Mouse (Mus musculus) heart, embryonic 15.5 days (tissue): Measurements from ENCODE around the gene Hspb11. TPM values are rescaled to one million over a fixed set of nuclear protein-coding genes. Genes with fewer than 3 reads are reported as not detected.

Source experiments
- ATAC-seq: fragments of 200-750 bp; cut with Nextera tagmentation; replicated peaks from 2 replicates; pipeline ENCODE4 v1.8.0; 2017; ENCODE audit warnings: low read depth, moderate TSS enrichment; ENCODE audit not compliant: insufficient number of reproducible peaks, insufficient read depth, low FRiP score
- H3K27ac ChIP-seq: fragments of 300-500 bp; sonication (generic); 2 replicates; pipeline ENCODE4 v1.5.1; 2015; ENCODE audit warnings: mild to moderate bottlenecking, inconsistent platforms
- H3K27me3 ChIP-seq: fragments of 300-500 bp; sonication (generic); 2 replicates; pipeline ENCODE4 v1.6.1; 2015; ENCODE audit warnings: inconsistent platforms
- H3K36me3 ChIP-seq: fragments of 300-500 bp; sonication (generic); 2 replicates; pipeline ENCODE4 v1.6.1; 2015; ENCODE audit warnings: mild to moderate bottlenecking, inconsistent platforms
- H3K4me1 ChIP-seq: fragments of 300-500 bp; sonication (generic); replicated peaks from 2 replicates; pipeline ENCODE4 v1.6.1; 2015; ENCODE audit warnings: inconsistent platforms
- H3K4me2 ChIP-seq: fragments of 300-500 bp; sonication (generic); 2 replicates; pipeline ENCODE4 v1.6.1; 2015; ENCODE audit warnings: inconsistent platforms, mild to moderate bottlenecking, moderate library complexity
- H3K4me3 ChIP-seq: fragments of 300-500 bp; sonication (generic); 2 replicates; pipeline ENCODE4 v1.5.1; 2015; ENCODE audit warnings: mild to moderate bottlenecking, inconsistent platforms
- H3K9ac ChIP-seq: fragments of 300-500 bp; sonication (generic); 2 replicates; pipeline ENCODE4 v1.6.1; 2015; ENCODE audit warnings: mild to moderate bottlenecking, inconsistent platforms
- H3K9me3 ChIP-seq: fragments of 300-500 bp; sonication (generic); replicated peaks from 2 replicates; pipeline ENCODE4 v1.6.1; 2016; ENCODE audit warnings: inconsistent platforms
- WGBS: fragments of 180-500 bp; shearing (Covaris S2); methylation state at CpG from one replicate; pipeline ENCODE4 v1.1.7; 2015; ENCODE audit warnings: mixed read lengths; 5-methylcytosine and 5-hydroxymethylcytosine counted together
- polyA plus RNA-seq: library from polyadenylated mRNA; unstranded; fragments of >200 nt; fragmentation: Nextera tagmentation; extraction: Ambion mirVana; gene quantifications from 2 replicates; pipeline ENCODE4 v1.2.1, GENCODE M21; 2015

The Hspb11 gene
- polyA plus RNA-seq: 26.9 and 40.2 TPM in 2 replicates

- no peaks in the 10 kb centered on the region for H3K27me3 ChIP-seq
- H3K9ac ChIP-seq: peak within 1 kb of the TSS; percentile 85
- under 1% methylated on average over 82 of the region's 101 CpGs for WGBS
- ATAC-seq: peak; percentile 97
- H3K4me3 ChIP-seq: peak within 1 kb of the TSS; percentile 95
- H3K36me3 ChIP-seq: no peaks in the 10 kb centered on the region
- peaks cover 35% of the 10 kb centered on the region for H3K4me1 ChIP-seq
- H3K9me3 ChIP-seq: no peaks in the 10 kb centered on the region
- peak within 1 kb of the TSS; percentile 86 for H3K27ac ChIP-seq
- H3K4me2 ChIP-seq: peak within 1 kb of the TSS; percentile 86
Measured at GRCm38 (mm10) chr4:107253125-107254091, at the start of gene Hspb11, which contains the start of gene Lrrc42. Gene Hspb11, plus strand, starts transcription at chr4:107253593. Gene Lrrc42, minus strand, starts transcription at chr4:107253532.

- no peak for ATAC-seq
- H3K9me3 ChIP-seq: no peaks in the 10 kb centered on the region
- H3K4me2 ChIP-seq: no peak overlapping the region
- no peak overlapping the region for H3K4me3 ChIP-seq
- no peak overlapping the region for H3K9ac ChIP-seq
- peaks cover 25% of the 10 kb centered on the region for H3K36me3 ChIP-seq
- peaks cover 27% of the 10 kb centered on the region for H3K27me3 ChIP-seq
- no peak overlapping the region for H3K27ac ChIP-seq
- WGBS: 91% methylated on average over 2 of the region's 2 CpGs
- peaks cover 4% of the 10 kb centered on the region for H3K4me1 ChIP-seq
Measured at GRCm38 (mm10) chr4:107207016-107207415, 46.4 kb upstream of the Hspb11 start.

GRCm38 (mm10) chr4:107208880-107209279, 44.5 kb upstream of the Hspb11 start, which contains the start of gene Ldlrad1:
Gene Ldlrad1, plus strand, starts transcription at chr4:107209180.
- no peak within 1 kb of the TSS for H3K4me3 ChIP-seq
- no peak within 1 kb of the TSS for H3K27ac ChIP-seq
- peaks cover 43% of the 10 kb centered on the region for H3K27me3 ChIP-seq
- H3K4me1 ChIP-seq: peaks cover 4% of the 10 kb centered on the region
- no peaks in the 10 kb centered on the region for H3K9me3 ChIP-seq
- no peak within 1 kb of the TSS for H3K9ac ChIP-seq
- 88% methylated on average over 3 of the region's 3 CpGs for WGBS
- no peak within 1 kb of the TSS for H3K4me2 ChIP-seq
- no peak for ATAC-seq
- H3K36me3 ChIP-seq: peaks cover 11% of the 10 kb centered on the region; the same call in 1 of the 2 replicates

GRCm38 (mm10) chr4:107210483-107211097, 42.8 kb upstream of the Hspb11 start:
- Histone ChIP-seq H3K36me3 (peaks cover 9% of the 10 kb centered on the region; the same call in 1 of the 2 replicates), H3K4me3 (no peak overlapping the region), H3K27ac (no peak overlapping the region), H3K27me3 (peaks cover 59% of the 10 kb centered on the region), H3K4me1 (peaks cover 4% of the 10 kb centered on the region), H3K4me2 (no peak overlapping the region), H3K9me3 (no peaks in the 10 kb centered on the region), H3K9ac (no peak overlapping the region)
- WGBS: 69% methylated on average over 5 of the region's 5 CpGs
- ATAC-seq: no peak

- no peak for ATAC-seq
- no peak overlapping the region for H3K4me2 ChIP-seq
- no peak overlapping the region for H3K9ac ChIP-seq
- no peak overlapping the region for H3K27ac ChIP-seq
- peaks cover 68% of the 10 kb centered on the region for H3K27me3 ChIP-seq
- H3K4me1 ChIP-seq: peaks cover 4% of the 10 kb centered on the region
- H3K4me3 ChIP-seq: no peak overlapping the region
- no peaks in the 10 kb centered on the region for H3K9me3 ChIP-seq
- peaks cover 9% of the 10 kb centered on the region; the same call in 1 of the 2 replicates for H3K36me3 ChIP-seq
- WGBS: 44% methylated on average over 4 of the region's 4 CpGs
Measured at GRCm38 (mm10) chr4:107211465-107211864, 41.9 kb upstream of the Hspb11 start.

- no peak for ATAC-seq
- no peak overlapping the region for H3K4me2 ChIP-seq
- peaks cover 4% of the 10 kb centered on the region for H3K4me1 ChIP-seq
- 75% methylated on average over 5 of the region's 5 CpGs for WGBS
- H3K9ac ChIP-seq: no peak overlapping the region
- H3K27ac ChIP-seq: no peak overlapping the region
- peaks cover 70% of the 10 kb centered on the region for H3K27me3 ChIP-seq
- no peaks in the 10 kb centered on the region for H3K9me3 ChIP-seq
- peaks cover 5% of the 10 kb centered on the region; the same call in 1 of the 2 replicates for H3K36me3 ChIP-seq
- no peak overlapping the region for H3K4me3 ChIP-seq
Measured at GRCm38 (mm10) chr4:107211936-107212335, 41.5 kb upstream of the Hspb11 start.

GRCm38 (mm10) chr4:107213279-107214011, 39.9 kb upstream of the Hspb11 start:
- Histone ChIP-seq H3K36me3 (no peaks in the 10 kb centered on the region), H3K4me2 (no peak overlapping the region), H3K4me3 (no peak overlapping the region), H3K27ac (no peak overlapping the region), H3K4me1 (peaks cover 4% of the 10 kb centered on the region), H3K9ac (no peak overlapping the region), H3K9me3 (no peaks in the 10 kb centered on the region), H3K27me3 (peaks cover 71% of the 10 kb centered on the region)
- 72% methylated on average over 12 of the region's 12 CpGs for WGBS
- no peak; the same call in 1 of the 2 replicates for ATAC-seq

GRCm38 (mm10) chr4:107217574-107217973, 35.8 kb upstream of the Hspb11 start:
- Histone ChIP-seq H3K4me1 (no peaks in the 10 kb centered on the region), H3K27me3 (peaks cover 56% of the 10 kb centered on the region), H3K4me2 (no peak overlapping the region), H3K4me3 (no peak overlapping the region), H3K9me3 (no peaks in the 10 kb centered on the region), H3K27ac (no peak overlapping the region), H3K36me3 (no peaks in the 10 kb centered on the region), H3K9ac (no peak overlapping the region)
- 46% methylated on average over 9 of the region's 9 CpGs for WGBS
- ATAC-seq: 0 out of 2 replicates have a peak, but pooled peaks have one; percentile 21

GRCm38 (mm10) chr4:107221524-107221923, 31.9 kb upstream of the Hspb11 start:
- H3K36me3 ChIP-seq: no peaks in the 10 kb centered on the region
- H3K27ac ChIP-seq: no peak overlapping the region
- 81% methylated on average over 5 of the region's 5 CpGs for WGBS
- H3K9me3 ChIP-seq: no peaks in the 10 kb centered on the region
- H3K4me2 ChIP-seq: no peak overlapping the region
- H3K4me1 ChIP-seq: no peaks in the 10 kb centered on the region
- no peak for ATAC-seq
- H3K4me3 ChIP-seq: no peak overlapping the region
- H3K27me3 ChIP-seq: peaks cover 20% of the 10 kb centered on the region
- no peak overlapping the region for H3K9ac ChIP-seq

GRCm38 (mm10) chr4:107223225-107224204, 29.9 kb upstream of the Hspb11 start:
- peak; percentile 78 for ATAC-seq
- H3K4me1 ChIP-seq: no peaks in the 10 kb centered on the region
- H3K27me3 ChIP-seq: peaks cover 7% of the 10 kb centered on the region
- 77% methylated on average over 11 of the region's 11 CpGs for WGBS
- H3K4me3 ChIP-seq: no peak overlapping the region
- H3K27ac ChIP-seq: no peak overlapping the region
- no peaks in the 10 kb centered on the region for H3K9me3 ChIP-seq
- H3K4me2 ChIP-seq: no peak overlapping the region
- no peak overlapping the region for H3K9ac ChIP-seq
- no peaks in the 10 kb centered on the region for H3K36me3 ChIP-seq
